Mouse (Mus musculus) heart, embryonic 13.5 days (tissue): ENCODE results near the gene 1700125H20Rik. TPM values are rescaled to one million over a fixed set of nuclear protein-coding genes. Genes with fewer than 3 reads are reported as not detected.
A peak's percentile ranks its signal among the peaks of the same experiment; 100 is the strongest.

ENCODE experiments used
- ATAC-seq: fragments of 200-750 bp; cut with Nextera tagmentation; 2 replicates; pipeline ENCODE4 v1.8.0; 2017; ENCODE audit warnings: moderate TSS enrichment; ENCODE audit not compliant: insufficient number of reproducible peaks, low FRiP score, low TSS enrichment; ENCODE audit errors: extremely low read depth
- H3K27ac ChIP-seq: fragments of 300-500 bp; sonication (generic); replicated peaks from 2 replicates; pipeline ENCODE4 v1.5.1; 2015; ENCODE audit warnings: moderate library complexity, mild to moderate bottlenecking, inconsistent platforms
- H3K27me3 ChIP-seq: fragments of 300-500 bp; sonication (generic); replicated peaks from 2 replicates; pipeline ENCODE4 v1.6.1; 2015; ENCODE audit warnings: mild to moderate bottlenecking, inconsistent platforms
- H3K36me3 ChIP-seq: fragments of 300-500 bp; sonication (generic); 2 replicates; pipeline ENCODE4 v1.6.1; 2015; ENCODE audit warnings: mild to moderate bottlenecking, inconsistent platforms
- H3K4me1 ChIP-seq: fragments of 300-500 bp; sonication (generic); 2 replicates; pipeline ENCODE4 v1.6.1; 2015; ENCODE audit warnings: inconsistent platforms
- H3K4me2 ChIP-seq: fragments of 300-500 bp; sonication (generic); 2 replicates; pipeline ENCODE4 v1.6.1; 2015; ENCODE audit warnings: inconsistent platforms, mild to moderate bottlenecking, moderate library complexity
- H3K4me3 ChIP-seq: fragments of 300-500 bp; sonication (generic); 2 replicates; pipeline ENCODE4 v1.5.1; 2015; ENCODE audit warnings: moderate library complexity, mild to moderate bottlenecking, inconsistent platforms
- H3K9ac ChIP-seq: fragments of 300-500 bp; sonication (generic); 2 replicates; pipeline ENCODE4 v1.6.1; 2015; ENCODE audit warnings: inconsistent platforms, mild to moderate bottlenecking, moderate library complexity
- H3K9me3 ChIP-seq: fragments of 300-500 bp; sonication (generic); 2 replicates; pipeline ENCODE4 v1.6.1; 2016; ENCODE audit warnings: inconsistent platforms
- WGBS: fragments of 180-500 bp; shearing (Covaris S2); methylation state at CpG from one replicate; pipeline ENCODE4 v1.1.7; 2015; ENCODE audit warnings: mixed read lengths; 5-methylcytosine and 5-hydroxymethylcytosine counted together
- polyA plus RNA-seq: library from polyadenylated mRNA; unstranded; fragments of >200 nt; fragmentation: Nextera tagmentation; extraction: Ambion mirVana; gene quantifications from 2 replicates; pipeline ENCODE4 v1.2.1, GENCODE M21; 2015

Gene 1700125H20Rik
- polyA plus RNA-seq, result 0.23 and 0.45 TPM in 2 replicates

DNA sequence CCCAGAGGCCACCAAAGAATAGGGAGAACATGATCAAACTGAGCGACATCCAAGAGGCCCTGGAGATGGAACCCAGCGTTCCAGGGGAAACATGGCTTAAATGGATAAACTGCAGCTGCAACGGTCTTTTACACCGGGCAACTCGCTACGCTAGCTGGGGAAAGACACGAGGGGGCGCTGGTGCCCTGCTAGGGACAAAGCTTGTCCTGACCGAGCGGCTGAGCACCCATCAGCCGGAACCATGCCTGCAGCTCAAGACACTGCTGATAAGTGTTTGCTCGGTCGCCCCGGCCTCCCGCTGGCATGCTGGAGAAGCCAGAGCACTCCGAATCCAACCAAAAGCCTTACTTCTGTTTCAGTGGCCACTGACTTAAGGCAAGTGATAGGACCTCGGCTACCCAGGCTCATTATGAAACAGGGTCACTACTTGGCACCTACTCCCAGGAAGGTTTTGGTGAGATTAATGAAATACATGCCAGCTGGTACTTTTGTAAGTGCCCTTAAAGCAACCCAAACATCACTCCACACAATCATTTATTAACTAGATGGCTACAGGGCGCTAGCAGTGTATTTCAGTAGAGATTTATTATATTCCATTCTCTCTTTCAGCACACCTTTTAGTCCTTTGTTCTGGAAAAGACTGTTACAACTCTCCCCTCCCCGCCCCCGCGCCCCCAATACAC, at the start of gene 1700125H20Rik:
TSS of gene 1700125H20Rik (plus strand) at position 347 of the 683 bp plus-strand sequence.
- no peak within 1 kb of the TSS for H3K27ac ChIP-seq
- H3K36me3 ChIP-seq, result no peaks in the 10 kb centered on the region
- no peaks in the 10 kb centered on the region; the same call in 1 of the 2 replicates for H3K27me3 ChIP-seq
- peak; percentile 61; the same call in 1 of the 2 replicates for ATAC-seq
- peak within 1 kb of the TSS; percentile 43 for H3K4me3 ChIP-seq
- no peaks in the 10 kb centered on the region for H3K9me3 ChIP-seq
- peak within 1 kb of the TSS; percentile 69 for H3K9ac ChIP-seq
- 12% methylated on average over 21 of the region's 21 CpGs for WGBS
- peak within 1 kb of the TSS; percentile 76 for H3K4me2 ChIP-seq
- H3K4me1 ChIP-seq, result peaks cover 9% of the 10 kb centered on the region

DNA sequence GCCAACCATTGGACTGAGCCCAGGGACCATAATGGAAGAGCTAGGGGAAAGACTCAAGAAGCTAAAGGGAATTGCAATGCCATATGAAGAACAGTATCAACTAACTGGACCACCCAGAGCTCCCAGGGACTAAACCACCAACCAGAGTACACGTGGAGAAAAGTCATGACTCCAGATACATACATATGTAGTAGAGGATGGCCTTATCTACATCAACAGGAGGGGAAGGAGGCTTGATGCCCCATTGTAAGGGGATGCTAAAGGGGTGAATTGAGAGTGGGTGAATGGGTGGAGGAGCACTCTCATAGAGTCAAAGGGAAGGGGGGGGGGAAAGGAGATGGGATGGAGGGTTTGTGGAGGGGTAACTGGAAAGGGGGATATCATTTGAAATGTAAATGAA, 48.1 kb upstream of the 1700125H20Rik start:
- Histone ChIP-seq H3K9me3 (no peaks in the 10 kb centered on the region), H3K27me3 (no peaks in the 10 kb centered on the region), H3K9ac (no peak overlapping the region), H3K36me3 (0 out of 2 replicates have a peak, but pooled peaks cover 2% of the 10 kb centered on the region), H3K27ac (no peak overlapping the region), H3K4me2 (no peak overlapping the region), H3K4me1 (peaks cover 12% of the 10 kb centered on the region), H3K4me3 (no peak overlapping the region)
- WGBS, result 78% methylated on average over 1 of the region's 1 CpGs
- ATAC-seq, result no peak

DNA sequence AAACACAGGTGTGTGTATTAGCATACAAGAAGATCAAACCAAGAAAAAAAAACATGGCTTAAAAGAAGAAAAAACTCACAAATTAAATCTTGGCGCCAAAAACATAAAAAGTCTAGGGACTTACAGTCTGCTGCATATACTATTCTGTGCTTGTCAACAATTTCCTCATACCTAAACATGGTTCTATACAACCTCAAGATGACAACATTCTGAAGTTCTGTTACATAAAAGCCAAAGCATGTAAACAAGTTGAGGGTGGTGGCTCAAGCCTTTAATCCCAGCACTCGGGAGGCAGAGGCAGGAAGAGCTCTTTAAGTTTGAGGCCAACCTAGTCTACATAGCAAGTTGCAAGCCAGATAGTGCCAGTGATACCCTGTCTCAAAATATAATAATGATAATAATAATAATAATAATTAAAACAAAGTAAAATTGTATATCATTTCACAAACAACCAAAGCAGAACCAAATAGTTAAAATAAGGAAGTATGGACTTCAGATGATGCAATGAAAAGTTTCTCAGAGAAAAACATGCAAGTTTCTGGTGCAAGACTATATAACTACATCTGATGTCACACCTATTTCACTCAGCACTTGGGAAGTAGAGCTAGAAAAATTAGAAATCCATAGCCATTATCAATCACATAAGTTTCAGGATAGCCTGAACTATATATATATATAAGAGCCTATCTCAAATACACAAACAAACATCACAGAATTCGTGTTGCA, 46.8 kb upstream of the 1700125H20Rik start:
- Histone ChIP-seq H3K4me3 (no peak overlapping the region), H3K36me3 (0 out of 2 replicates have a peak, but pooled peaks cover 2% of the 10 kb centered on the region), H3K27me3 (no peaks in the 10 kb centered on the region), H3K4me2 (no peak overlapping the region), H3K27ac (no peak overlapping the region), H3K4me1 (peaks cover 7% of the 10 kb centered on the region), H3K9me3 (no peaks in the 10 kb centered on the region), H3K9ac (no peak overlapping the region)
- no peak for ATAC-seq
- WGBS, result 87% methylated on average over 3 of the region's 3 CpGs

DNA sequence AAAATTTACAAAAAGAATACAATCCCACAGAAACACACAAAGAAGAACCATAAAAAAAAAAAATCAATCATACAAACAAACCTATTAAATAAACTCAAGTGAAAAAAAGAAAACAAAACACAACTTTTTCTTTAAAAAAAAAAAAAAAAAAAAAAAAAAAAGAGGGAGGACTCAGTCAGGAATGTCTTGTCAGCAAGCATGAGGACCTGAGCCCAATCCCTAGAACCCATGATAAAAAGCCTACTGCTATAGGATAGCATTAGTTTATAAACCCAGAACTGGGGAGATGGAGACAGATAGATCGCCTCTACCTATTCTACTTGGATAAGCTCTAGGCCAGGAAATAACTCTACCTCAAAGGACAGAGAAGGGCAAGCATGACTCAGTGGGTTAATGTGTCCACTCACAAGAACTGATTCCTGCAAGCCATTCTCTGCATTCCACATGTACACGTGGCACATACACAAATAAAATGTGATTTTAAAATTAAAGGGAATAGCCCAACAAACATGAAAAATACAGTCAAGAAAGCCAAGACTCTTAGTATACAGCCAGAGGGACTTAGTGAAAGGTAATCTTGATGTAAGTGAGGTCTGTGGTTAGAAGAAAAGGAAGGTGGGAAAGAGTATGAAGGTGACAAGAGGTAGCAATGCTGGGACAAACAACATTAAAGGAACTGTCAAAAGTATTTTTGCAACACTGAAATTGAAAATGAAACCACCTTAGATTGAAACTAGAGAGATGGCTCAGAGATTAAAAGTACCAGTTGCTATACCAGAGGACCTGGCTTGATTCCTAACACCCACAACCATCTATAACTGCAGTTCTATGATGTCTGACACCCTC, 43.7 kb upstream of the 1700125H20Rik start:
- Histone ChIP-seq H3K27ac (no peak overlapping the region), H3K4me3 (no peak overlapping the region), H3K36me3 (no peaks in the 10 kb centered on the region), H3K4me2 (no peak overlapping the region), H3K9me3 (no peaks in the 10 kb centered on the region), H3K9ac (no peak overlapping the region), H3K4me1 (peaks cover 7% of the 10 kb centered on the region), H3K27me3 (no peaks in the 10 kb centered on the region)
- no peak for ATAC-seq
- 68% methylated on average over 2 of the region's 2 CpGs for WGBS

DNA sequence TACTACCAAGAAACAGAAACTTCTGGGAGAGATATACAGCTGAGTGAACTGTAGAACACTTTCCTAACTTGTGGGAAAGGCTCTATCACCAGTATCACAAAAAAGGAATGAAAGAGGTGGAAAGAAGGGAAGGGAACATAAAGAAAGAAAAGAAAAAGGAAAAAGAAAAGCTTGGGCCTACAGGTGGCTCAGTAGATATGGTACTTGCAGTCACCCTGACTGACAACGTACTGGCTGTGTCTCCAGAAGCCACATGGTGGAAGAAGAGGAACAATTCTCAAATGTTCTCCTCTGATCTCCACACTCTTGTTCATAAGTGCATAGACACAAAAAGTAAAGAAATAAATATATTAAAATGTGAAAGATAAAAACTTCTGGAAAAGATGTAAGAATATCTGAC, 41.3 kb upstream of the 1700125H20Rik start:
- Histone ChIP-seq H3K9ac (no peak overlapping the region), H3K27me3 (no peaks in the 10 kb centered on the region), H3K27ac (no peak overlapping the region), H3K4me1 (peaks cover 11% of the 10 kb centered on the region), H3K36me3 (no peaks in the 10 kb centered on the region), H3K9me3 (no peaks in the 10 kb centered on the region), H3K4me3 (no peak overlapping the region), H3K4me2 (no peak overlapping the region)
- WGBS, result 75% methylated on average over 1 of the region's 1 CpGs
- no peak for ATAC-seq

DNA sequence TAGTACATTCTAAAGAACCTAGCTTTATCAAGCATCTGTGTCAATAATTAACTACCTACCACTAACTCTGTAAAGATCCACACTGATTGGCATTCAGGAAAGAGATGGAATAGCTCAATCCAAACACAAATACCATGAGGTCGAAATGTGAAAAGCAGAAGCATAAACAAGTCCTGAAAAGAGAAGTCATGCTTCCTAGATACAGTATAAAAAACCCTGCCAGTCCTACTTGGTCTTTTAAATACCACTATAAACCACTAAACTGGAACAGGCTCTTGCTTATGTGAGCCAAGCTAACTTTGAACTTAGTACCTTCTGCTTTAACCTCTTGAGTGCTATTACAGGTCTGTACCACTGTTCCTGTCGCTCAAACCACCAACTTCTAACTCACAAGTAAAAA, 38.7 kb upstream of the 1700125H20Rik start:
- H3K4me2 ChIP-seq, result no peak overlapping the region
- 80% methylated on average over 2 of the region's 2 CpGs for WGBS
- no peaks in the 10 kb centered on the region for H3K9me3 ChIP-seq
- H3K4me3 ChIP-seq, result no peak overlapping the region
- no peaks in the 10 kb centered on the region for H3K27me3 ChIP-seq
- peaks cover 8% of the 10 kb centered on the region for H3K4me1 ChIP-seq
- no peak for ATAC-seq
- no peaks in the 10 kb centered on the region for H3K36me3 ChIP-seq
- no peak overlapping the region for H3K27ac ChIP-seq
- H3K9ac ChIP-seq, result no peak overlapping the region

DNA sequence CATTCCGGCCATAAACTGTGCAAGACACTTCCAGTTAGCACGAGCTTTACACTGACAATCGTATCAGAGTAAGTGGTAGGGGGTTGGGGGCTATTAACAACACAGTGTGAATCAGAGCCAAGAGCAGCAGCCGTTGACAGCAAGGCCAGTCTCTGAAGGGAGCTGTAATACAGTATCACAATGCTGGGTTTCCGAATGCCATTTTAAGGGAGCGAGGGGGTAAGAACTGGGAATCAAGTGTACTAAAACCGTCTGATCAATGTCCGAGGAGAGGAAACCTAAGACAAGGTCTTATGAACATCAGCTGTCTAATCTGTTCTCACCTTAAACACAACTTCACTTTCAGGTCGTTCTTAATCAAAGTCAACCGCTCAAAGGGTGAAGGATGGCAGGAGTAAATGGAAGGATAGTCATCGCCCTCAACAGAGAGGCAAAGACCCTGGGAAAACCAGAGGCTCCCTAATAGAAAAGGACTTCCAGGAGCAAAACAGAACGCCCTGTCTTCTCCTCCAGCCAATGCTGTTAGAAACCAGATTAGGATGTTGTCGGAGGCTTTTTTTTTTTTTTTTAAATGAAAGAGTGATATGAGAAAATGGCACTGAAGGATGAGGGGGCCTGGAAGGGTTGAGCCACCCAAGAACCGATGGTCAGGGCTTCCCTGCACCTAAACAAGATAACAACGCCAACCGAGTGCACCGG, 31.3 kb upstream of the 1700125H20Rik start:
- peak overlapping the region; percentile 89 for H3K27ac ChIP-seq
- H3K9me3 ChIP-seq, result no peaks in the 10 kb centered on the region
- H3K27me3 ChIP-seq, result no peaks in the 10 kb centered on the region
- no peaks in the 10 kb centered on the region for H3K36me3 ChIP-seq
- WGBS, result under 1% methylated on average over 17 of the region's 17 CpGs
- peak overlapping the region; percentile 71 for H3K4me2 ChIP-seq
- peak overlapping the region; percentile 95 for H3K9ac ChIP-seq
- H3K4me1 ChIP-seq, result peaks cover 17% of the 10 kb centered on the region
- peak overlapping the region; percentile 94 for H3K4me3 ChIP-seq
- no peak for ATAC-seq

DNA sequence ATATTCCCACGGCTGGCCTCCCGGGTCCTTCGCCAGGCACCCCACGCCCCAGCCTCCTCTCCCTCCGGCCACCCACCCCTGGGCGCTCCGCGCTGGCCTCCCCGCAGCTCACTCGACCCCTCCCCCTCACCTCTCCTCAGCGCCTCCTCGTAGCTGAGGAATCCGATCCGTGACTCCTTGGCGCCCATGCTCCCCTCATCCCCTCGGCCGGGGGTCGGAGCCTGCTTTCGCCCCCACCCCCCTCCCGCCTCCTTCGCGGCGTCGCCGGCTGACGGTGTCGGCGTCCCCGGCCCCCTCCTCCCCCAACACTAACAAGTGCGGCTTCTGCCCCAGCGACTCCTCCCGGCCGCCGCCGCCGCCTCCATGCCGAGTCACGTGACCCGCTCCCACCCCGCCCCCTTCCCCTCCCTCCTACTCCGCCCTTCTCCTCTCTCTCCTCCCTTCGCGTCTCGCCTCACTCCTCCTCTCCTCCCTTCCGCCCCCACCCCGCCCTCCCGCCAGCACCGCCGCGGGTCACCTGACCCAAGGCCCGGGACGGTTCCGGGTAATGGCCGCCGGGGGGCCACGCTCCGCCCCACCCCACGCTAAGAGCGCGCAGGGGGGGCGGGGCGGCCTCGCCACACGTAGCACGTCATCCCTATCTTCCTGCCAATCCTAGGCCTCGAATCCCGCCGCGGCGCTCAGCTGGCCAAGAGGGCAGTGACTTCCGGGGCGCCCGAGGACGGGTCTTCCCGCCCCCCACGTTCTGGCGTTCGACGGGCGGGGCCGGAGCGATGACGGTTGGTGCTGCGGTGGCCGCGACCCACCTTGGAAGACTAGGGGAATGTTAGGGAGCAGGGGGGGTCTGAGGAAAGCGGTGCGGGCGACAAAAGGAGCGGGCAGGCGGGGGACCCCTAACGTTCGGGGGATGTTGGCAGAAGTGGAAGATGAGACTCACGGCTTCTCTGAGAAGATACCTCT, 30.3 kb upstream of the 1700125H20Rik start, which contains the start of gene Usp32:
TSS of gene Usp32 (minus strand) at position 581 of the 960 bp plus-strand sequence.
- Histone ChIP-seq H3K4me1 (peaks cover 17% of the 10 kb centered on the region), H3K4me3 (peak within 1 kb of the TSS; percentile 94), H3K4me2 (peak within 1 kb of the TSS; percentile 75), H3K36me3 (no peaks in the 10 kb centered on the region), H3K27ac (peak within 1 kb of the TSS; percentile 89), H3K9me3 (no peaks in the 10 kb centered on the region), H3K9ac (peak within 1 kb of the TSS; percentile 95), H3K27me3 (no peaks in the 10 kb centered on the region)
- under 1% methylated on average over 86 of the region's 94 CpGs for WGBS
- peak; percentile 98 for ATAC-seq

DNA sequence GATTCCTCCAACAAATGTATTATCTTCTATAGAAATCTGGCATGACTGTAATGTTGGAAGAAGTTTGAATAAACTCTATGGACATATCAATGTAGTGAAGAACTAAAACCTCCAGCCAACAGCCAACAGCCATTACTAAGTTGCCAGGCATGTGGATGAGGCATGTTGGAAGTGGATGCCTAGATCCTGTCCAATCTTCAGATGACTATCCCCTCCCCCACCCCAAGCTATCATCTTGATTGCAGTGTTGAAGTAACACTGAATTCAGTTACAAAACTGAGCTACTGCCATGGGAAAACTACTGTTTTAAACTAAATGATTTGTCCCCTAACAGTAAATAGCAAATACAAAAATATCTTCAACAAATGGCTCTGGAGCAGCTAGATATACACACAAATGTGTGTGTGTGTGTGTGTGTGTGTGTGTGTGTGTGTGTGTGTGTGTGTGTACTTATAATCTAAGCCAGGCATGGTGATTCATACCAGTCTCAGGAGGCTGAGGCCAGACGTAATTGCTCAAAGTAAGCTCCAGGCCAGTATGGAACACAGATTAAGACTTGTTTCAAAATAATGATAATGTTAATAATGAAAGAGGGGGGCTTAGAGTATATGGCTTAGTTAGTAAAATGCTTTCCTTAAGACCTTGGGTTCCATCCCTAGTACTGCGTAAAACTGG, 17.8 kb upstream of the 1700125H20Rik start:
- WGBS, result 83% methylated on average over 2 of the region's 2 CpGs
- Histone ChIP-seq H3K9ac (no peak overlapping the region), H3K4me1 (no peaks in the 10 kb centered on the region), H3K4me3 (no peak overlapping the region), H3K27me3 (no peaks in the 10 kb centered on the region), H3K27ac (no peak overlapping the region), H3K4me2 (no peak overlapping the region), H3K9me3 (no peaks in the 10 kb centered on the region), H3K36me3 (no peaks in the 10 kb centered on the region)
- no peak for ATAC-seq
